Mouse (Mus musculus): ENCODE results near the gene Il1rl1.

DNA sequence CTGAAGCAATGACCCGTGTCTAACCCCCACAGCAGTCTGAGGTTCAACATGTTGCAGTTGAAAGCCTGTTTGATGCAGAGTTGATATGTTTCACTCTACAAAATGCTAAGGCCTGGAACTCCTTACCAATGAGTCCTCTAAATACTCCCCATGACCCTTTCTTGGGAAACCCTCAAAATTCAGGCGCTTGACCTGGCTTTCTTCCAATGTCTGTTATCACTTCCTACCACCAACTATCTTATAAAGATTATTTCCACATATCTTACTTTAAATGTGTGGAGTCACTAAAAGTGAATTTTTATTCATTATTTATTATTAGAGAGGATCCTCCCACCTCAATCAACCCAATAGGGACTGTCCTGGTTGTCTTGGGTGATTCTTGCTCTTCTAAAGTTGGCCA lies 2.8 kb downstream of the Il1rl1 start:
- TF ChIP-seq POLR2A (IDR thresholded peaks at IDR 0.05; ENCODE audit: low read depth, low read length) (no peak), CTCF (conservative IDR thresholded peaks at IDR 0.05; ENCODE audit: insufficient read depth, insufficient read length, low read depth, low read length) (no peak)

Measured in kidney, adult 2 months (tissue).